Mouse (Mus musculus): Measurements from ENCODE around the gene Mnt. TPM values are rescaled to one million over a fixed set of nuclear protein-coding genes. Genes with fewer than 3 reads are reported as not detected.
A peak's percentile ranks its signal among the peaks of the same experiment; 100 is the strongest.

The Mnt gene
- total RNA-seq, 1 experiment from 2014 or later, result 37.7 TPM

DNA sequence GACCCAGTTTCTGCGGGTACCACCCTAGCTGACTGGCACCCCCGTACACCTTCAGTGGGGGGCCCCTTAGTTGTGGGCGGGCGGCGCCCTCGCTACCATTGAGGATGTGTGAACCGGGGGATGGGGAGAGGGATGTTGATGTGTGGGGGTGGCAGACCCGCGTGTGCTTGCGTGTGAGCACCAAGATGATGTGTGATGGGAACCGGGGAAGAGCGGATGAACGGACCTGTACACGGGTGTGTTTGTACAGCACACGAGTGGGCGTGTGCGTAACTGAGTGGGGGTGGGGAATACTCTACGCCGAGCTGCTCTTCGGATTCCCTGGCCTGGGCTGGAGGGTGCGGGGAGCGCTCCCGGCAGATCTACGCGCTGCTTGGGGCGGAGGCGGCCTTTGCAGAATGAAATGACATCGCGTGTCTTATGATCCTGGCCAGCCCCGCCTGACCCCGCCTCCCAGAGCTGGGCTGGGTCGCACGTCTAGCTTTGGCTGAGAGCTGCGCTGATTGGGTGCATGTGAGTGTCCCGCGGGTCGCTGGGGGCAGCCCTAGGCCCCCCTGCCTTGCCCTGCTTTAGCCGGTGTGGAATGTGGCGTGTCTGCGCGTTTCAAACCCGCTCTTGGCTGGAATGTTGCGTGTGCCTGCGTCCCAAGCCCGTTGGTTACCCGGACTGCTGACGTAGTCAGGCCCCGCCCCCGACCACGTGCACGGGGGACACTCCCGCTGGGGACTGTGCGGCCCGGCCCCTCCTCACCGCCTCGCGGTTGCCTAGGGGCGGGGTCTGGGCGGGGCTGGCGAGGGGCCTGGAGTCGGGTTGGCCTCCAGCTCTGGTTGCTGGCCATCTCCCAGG lies 1.1 kb downstream of the Mnt start:
- peak; percentile 100 for DNase-seq

DNA sequence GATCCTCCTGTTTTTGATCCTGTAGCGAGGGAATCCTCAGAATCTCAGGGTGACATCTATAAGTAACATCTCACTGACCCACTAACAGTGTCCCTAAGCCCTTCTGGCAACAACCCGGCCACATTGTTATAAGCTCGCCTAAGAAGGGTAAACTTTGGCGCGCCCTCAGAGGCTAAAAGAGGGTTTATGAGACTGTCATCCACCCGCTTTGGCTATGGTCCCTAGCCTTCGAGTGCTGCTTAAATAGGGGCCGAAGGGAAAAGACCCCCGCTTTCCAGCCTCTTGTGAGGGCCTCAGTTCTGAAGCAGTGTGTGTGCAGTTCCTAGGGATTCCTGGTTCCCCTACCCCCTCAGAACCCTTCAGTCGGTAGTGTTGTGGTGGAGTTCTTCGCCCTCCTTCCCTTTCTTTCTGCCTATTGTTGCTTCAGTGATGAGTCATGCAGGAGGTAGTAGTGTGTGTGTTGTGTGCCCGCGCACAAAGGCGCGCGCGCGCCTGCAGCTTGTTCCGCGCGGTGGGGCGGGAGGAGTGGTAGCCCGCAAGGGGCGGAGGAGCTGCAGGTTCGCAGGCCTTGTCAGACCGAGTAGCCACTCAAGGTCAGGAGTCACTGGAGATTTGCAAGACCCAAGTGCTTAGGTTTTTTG lies 1.9 kb downstream of the Mnt start:
- peak; percentile 78 for DNase-seq

DNA sequence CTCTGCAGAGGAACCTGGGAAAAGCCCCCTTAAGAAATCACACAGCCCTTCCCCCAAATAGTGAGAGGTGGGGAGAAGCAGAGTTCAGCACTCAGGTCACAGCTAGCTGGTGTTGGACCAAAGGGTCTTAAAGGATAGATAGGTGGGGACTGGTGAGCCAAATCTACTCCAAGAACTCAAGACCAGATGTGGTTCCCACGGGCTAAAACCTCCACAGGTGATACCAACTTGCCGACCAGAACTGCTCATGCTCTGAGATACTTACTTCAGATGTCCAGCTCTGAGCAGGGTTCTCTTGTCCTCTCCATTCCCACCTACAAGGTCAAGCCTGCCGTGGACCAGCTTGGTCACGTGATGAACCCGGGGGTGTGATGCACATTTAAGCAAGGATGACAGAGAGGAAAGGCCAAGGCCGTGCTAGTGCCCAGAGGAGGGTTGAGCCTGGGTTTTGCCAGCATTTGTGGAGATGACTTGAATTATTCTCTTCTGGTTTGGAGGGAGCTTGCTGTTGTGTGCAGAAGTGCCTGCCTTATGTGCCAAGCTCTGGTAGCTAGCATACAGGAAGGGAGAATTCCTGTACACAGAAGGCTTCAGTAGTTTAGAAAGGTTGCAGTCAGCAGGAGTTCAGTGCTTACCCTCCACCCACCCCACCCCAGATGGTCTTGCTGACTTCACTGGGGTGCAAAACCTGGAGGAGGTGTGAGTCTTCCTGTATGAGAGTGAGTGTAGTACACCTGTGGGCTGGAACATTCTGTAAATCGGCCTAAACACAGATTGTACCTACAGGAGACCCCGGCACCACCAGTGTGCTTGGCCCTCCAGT lies 3.0 kb downstream of the Mnt start:
- DNase-seq, result peak; percentile 73

DNA sequence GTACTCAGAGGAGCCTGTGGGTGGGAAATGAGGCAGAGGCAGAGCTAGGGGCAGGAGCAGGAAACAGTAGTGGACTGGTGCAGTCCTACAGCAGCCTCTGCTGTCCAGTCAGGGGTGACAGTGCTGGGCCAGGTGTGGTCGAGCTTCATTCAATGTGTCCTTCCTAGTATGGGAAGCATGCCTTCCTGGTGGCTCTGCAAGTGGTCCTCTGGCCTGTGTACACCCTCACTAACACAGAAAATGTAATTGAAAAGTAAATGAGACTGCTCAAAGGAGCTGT lies 3.6 kb downstream of the Mnt start:
- no peak for DNase-seq

DNA sequence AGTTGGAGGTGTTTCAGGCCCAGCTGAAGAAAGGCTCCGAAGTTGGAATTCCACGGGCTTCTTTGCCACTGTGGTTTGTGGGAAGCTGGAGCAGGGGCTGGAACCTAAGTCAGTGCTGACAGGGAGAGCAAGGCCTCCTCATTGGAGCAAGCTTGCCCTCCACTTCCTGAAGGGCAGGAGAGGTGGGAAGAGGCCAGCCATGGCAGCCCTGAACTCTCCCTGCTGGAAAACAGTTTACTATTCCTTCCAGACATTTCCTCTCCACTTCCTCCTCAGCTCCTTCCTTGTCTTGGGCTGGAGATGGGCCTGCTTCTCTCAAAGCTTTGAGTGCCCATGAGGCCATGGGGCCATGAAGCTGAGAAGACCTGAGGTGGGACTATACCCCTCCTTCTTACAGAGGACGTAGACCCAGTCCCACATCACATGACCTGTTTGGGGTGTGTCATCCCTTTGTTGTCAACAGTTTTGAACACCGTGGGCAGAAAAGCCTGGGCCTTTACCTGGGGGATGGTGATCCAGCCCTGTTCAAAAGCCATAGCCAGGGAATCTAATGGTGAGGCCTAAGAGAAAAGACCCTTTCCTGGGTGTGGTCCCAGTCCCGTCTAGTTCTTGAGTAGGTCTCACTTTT lies 4.0 kb downstream of the Mnt start:
- DNase-seq, result no peak

DNA sequence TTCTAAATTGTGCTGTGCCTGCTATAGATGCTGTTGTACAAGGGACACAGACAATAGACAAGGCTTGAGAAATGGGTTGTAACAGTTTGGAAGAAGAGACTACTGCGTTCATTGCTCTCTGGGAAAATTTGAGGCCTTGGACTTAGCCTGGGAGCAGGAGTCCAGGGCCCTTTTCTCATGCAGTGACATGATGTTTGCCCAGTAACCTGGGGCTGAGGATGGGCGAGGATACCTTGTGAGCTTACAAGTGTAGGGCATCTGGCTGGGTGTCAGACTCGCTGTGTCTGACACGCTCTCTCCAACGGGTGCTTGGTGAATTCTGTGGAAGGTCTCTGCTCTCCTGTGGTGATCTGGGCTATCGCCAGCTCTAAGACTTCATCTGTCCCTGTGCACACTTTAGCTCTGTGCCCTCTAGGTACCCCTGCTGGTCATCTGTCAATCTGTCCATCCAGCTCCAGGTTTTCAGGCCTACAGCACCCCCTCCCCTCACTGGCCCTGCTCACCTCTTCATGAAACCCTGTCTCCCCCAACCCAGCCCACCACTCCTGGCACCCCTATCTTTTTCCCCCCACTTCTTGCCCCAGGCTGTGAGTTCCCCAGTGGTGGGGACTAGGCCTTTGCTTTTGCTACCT lies 5.0 kb downstream of the Mnt start:
- no peak for DNase-seq

DNA sequence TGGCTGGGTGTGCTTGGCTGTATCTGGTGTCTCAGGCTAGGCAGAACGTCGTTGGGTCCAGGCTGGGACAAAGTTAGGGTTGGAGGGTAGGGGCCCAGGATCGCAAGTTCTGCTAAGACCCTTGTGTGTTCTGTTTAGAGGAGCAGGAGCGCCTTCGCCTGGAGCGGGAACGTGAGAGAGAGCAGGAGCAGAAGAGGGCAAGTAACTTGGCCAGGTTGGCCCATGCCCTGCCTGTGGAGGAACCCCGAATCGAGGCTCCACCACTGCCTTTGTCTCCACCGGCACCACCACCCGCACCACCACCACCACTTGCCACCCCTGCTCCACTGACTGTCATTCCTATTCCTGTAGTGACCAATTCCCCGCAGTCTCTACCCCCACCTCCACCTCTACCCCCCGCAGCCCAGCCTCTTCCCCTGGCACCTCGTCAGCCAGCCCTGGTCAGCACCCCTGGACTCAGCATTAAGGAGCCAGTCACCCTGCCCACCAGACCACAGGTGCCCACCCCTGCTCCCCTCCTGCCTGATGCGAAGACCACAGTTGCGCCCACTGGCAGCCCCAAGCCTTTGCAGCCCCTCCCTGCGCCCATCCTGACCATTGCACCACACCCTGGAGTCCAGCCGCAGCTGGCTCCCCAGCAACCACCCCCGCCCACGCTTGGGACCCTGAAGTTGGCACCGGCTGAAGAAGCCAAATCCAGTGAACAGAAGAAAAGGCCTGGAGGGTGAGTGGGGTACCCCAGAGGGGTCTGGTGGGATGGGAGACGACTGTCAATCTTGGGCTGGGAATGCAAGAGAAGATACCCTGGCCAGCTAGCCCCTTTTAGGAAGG lies 5.7 kb downstream of the Mnt start:
- no peak for DNase-seq

DNA sequence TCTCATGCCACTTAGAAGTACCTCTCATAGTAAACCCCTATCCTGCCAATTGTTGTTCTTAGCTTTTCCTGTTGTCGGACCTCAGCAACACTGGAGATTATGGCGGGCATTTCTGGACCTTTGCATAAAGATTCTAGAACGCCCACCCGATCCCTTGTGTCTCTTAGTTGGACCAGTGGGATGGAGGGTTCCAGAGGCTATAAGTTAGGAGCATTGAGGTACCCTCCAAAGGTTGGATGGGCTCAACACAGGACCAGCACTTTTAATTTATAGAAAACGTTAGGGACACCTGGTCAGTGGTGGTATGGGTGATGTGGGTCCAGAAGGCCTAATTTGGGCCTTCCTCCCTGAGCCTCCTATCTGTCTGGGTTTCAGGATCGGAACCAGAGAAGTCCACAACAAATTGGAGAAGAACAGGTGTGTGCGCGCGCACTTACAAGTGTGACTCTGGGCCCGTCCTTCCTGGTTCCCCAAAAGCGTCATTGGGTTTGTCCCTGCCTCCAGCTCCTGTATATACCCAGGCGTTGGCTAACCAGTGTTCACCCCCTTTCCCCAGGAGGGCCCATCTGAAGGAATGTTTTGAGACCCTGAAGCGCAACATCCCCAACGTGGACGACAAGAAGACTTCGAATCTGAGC lies 6.5 kb downstream of the Mnt start:
- no peak for DNase-seq

DNA sequence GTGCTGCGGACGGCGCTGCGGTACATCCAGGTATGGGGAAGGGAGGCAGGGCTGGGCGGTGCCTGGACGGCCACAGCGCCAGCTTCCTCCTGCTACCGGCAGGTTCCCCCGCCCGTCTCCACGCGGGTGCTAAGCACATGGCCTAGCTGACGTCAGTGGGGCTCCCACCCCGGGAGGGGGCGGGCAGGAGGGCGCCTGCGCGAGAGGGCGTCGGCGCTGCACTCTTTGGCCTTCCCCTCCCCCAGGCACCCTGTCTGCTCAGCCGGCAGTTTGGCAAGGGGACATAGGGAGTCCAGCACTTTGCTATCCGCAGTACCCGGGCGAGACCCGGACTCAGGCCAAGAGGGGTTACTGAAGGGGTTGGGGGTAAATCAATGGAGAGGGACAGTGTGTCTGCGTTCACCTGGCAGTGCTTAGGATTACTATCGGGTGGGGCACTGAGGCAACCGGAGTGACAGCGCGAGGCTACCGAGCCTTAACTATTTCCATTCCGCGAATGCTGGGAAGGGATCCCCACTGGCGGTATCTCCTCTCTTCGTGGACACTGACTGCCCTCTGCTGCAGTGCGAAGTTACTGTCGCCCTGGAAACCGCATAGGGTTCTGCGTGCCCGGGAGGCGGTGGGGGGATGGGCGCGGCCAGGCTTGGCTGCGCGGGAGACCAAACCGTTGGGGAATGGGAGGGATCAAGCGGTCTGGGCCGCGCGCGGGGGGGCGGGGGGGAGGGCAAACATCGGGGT lies 7.1 kb downstream of the Mnt start:
- DNase-seq, result peak; percentile 94

DNA sequence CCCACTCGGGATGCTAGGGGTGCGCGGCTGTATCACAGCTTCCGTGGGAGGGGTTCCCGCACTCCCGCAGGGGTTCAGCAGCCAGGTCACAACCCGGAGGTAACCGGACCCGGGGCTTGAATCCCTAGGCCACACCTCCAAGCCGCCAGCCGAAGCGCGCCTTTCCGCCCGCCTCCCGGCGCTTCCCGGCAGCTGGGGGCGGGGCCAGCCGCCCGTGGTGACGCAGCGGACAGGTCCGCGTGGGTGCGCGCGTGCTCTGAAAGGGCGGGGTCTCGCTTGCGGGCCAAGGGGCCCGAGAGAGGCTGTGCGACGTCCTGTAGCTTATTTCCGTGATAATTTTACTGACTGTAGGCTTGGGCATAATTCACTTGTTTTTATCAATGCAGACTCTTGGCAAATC lies 7.7 kb downstream of the Mnt start:
- peak; percentile 94 for DNase-seq

DNA sequence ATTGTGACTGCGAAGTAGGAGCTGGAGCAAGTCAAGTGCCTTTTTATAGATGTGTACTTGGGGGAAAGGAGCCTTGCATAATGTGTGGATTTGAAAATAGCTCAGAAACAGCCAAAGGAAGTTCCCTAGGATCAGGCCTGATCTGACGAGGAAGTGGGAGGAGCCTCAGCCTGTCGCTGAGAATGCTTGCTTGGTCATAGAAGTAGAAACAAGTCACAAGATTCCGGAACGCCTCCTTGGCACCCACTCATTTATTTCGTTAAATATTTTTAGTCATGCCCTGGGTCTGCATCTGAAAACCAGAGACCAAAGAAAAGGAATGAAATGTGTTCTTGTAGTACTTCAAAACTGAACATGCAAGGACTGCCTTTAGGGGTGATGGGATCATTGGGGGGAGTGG lies 8.3 kb downstream of the Mnt start:
- peak; percentile 26 for DNase-seq

DNA sequence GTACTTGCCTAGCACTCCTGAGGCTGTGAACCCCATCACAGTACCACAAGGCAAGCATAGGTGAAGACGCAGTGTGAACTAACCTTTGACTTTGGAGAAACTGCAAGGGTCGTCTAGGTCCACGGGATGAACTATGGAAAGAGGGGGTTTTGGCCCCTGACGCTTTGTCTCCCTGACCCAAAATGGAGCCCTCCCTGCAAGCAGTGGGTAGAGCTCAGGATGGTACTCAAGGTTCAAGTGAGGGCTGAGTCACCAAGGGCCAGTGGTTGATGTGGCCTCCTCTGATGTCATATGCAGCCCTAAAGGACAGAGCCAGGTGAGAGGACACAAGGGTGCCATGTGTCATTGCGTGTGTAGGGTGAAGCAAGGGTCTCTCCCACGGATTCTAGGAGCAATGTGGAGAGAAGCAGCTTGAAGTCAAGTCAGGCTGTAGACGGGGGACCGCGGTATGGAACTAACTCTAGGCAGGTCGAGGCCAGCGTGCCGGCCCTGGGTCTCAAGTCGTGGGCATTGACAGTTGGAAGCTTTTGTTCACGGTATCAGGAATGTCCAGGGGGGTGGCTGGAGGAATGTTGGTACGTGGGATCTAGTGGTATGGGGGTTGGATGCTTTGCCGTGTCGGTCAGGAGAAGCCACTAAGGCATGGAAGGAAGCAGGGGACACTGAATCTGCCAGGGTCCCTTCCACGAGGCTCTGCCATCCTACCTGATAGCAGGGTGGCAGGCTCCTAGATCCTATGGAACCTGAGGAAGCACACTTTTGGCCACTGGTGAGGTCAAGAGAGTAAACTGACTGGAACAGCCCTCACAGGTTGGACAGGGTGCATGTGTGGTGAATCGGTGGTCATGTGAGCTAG lies 9.4 kb downstream of the Mnt start:
- peak; percentile 1 for DNase-seq

DNA sequence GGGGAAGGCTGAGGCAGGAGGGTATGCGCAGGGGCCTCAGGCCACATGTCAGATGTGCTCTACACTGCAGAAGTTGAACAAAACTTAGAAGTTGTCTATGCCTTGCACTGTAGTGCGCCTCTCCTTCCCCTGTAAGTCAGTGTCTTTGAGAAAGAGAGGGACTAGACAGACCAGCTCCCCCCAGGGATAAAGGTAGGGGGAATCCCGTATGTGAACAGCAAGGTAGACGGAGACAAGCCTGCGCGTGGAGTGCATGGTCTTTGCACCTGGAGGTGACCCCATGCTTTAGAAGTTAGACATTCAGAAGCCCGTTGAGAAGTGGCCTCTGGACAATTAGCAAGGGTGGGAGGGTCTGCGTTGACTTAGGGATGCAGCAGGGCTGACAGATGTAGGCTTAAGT lies 10.0 kb downstream of the Mnt start:
- no peak for DNase-seq

DNA sequence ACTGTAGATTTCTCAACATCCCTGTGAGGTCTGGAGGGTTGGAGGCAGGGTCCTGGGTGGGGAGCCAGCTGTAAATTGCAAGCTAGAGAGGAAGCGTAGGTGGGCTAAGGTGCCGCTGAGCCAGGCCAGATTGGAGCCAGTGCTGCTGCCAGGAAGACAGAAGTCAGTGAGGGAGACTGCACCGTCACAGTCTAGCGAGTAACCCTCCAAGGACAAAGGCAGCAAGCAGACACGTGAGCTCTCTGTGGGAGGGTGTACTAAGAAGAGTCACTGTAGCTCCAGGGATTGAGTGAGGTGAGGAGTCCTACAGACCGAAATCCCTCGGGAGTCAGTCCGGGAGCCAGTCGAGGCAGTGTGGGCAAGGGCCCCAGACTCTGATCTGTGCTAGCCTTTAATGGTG lies 10.6 kb downstream of the Mnt start:
- DNase-seq, result peak; percentile 49

DNA sequence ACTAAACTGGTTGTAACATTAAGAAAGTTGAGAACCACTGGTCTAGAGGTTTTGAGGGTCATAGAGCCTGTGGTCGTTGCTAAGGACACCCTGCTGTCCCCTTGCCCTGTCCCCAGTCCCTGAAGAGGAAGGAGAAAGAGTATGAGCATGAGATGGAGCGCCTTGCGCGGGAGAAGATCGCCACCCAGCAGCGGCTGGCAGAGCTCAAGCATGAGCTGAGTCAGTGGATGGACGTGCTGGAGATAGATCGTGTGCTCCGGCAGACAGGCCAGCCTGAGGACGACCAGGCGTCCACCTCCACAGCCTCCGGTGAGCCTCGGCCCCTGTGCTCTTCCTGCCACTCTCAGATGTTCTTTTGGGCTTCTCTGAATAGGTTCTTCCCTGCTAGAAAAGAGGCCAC lies 11.3 kb downstream of the Mnt start:
- DNase-seq, result no peak

DNA sequence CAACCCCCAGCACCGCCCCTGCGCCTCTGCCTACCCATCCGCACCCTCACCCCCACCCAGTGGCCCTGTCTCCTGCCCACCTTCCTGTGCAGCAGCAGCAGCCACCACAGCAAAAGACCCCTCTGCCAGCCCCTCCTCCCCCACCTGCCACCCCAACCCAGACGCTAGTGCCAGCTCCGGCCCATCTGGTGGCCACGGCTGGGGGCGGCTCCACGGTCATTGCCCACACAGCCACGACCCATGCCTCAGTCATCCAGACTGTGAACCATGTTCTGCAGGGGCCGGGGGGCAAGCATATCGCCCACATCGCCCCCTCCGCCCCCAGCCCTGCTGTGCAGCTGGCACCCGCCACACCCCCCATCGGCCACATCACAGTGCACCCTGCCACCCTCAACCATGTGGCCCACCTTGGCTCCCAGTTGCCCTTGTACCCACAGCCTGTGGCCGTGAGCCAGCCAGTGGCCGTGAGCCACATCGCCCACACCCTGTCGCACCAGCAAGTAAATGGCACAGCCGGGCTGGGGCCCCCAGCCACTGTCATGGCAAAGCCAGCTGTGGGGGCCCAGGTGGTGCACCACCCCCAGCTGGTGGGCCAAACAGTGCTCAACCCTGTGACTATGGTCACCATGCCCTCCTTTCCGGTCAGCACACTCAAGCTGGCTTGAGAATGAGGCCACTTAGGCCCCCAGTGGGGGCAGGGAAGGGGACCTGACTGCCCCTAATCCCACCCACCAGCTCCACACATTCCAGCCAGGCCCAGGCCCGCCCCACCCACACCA lies 12.1 kb downstream of the Mnt start:
- no peak for DNase-seq

DNA sequence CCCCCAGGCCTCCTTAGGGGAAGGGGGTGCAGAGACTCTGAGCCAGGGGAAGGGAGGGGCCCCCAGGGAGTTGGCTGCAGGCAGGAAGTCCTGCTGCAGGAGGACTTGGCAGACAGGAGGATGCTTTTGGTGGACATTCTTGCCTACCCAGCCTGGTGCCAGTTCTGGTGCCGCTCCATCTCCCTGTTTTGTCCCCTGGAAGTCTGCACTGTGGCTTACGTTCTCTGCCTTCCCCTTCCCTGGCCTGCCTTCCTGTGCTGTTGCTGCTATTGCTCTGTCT lies 12.7 kb downstream of the Mnt start:
- no peak for DNase-seq

DNA sequence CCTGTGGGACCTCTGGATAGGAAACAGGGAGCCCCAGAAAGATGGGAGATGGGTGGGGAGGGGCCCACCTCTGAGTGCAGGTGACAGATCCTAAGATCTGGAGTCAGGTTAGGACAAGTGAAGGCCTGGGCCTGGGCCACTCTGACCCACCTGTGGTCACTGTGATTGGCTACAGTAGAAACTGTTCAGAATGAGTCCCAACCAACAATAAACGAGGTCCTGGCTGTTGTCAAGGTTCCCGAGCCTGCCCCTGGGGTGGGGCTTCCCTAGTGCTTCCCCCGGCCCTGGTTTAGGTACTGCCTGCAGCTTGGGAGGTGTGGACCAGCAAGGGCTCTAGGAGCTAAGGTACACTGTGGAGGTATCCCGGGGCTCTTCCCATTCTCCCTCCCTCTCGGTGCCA lies 13.0 kb downstream of the Mnt start:
- DNase-seq, result no peak

DNA sequence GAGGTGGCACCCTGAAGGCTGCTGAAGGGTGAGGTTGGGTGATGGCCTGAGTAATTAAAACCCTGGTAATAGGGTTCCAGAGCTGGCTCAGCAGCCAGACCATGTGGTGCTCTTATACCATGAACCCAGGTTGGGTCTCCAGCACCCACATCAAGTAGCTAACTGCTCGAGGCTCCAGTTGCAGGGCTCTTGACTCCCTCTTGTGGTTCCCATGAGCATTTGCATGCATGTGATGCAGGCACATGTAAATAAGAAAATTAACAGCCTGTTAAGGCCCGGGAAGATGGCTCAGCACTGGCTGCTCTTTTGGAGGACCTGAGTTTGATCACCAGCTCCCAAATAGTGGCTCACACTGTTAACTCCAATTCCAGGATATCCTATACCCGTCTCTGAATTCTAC lies 15.1 kb downstream of the Mnt start:
- no peak for DNase-seq
